Mouse (Mus musculus) c-Kit-positive CD71-positive TER-119-negative erythroid progenitor cells, embryonic 14.5 days (primary cell): ENCODE data around the gene Ube2k.

Source experiments
- DNase-seq: peaks from one replicate; pipeline ENCODE4 v3.0.0-alpha.2; 2013; ENCODE audit warnings: low read depth

Ube2k gene

DNA sequence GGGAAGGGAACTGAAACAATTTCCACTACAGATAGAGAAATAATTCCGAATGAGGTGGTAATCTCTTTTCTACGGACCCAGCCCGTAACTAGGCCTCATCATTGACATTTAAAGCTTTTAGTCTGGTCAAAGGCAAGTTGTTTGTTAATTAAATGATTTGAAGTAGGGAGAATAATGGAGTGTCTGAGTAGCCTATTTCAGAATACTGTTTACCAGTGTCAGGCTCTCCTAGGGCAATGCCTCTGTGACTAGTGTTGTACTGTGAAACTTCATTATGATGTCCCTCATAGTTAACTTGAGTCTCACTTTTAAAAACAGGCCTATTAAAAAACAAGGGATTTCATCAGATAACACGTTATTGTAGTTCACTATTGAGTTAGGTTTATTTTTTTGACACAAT is 1.1 kb downstream of the Ube2k start:
- DNase-seq: no peak

DNA sequence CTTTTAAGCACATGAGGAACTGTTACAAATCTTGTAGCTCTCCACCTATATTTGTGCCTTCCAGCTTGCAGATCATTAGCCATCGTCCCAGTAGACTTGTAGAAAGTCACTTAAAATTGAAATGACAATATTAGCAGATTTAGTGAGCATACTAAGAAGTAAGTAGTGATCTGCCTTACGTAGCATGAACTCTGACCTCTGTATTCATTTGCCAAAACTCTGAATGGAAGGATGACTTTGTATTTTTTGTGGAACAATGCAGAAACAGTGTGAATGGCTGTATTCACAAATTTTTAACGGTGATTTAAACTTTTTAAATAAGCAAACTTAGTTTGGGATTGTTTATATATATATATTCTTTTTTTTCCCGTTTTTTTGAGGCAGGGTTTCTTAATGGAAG is 1.8 kb downstream of the Ube2k start:
- no peak for DNase-seq

DNA sequence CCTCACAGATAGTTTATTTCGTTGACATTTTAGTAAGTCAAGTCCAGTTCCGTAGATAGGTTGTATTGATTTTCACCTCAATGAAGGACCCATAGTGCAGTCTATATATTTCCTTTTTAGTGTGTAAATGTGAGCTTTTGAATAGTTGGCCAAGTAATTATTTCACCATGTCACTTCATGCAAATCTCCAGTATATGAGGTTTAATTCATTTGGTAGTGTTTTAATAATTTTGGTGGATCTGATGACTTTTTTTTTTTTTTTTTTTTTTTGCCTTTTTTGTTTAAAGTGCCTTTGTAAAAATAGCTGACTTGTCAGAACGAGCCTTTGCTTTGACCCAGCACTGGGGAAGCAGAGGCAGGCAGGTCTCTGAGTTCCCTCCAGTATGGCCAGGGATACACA is 2.8 kb downstream of the Ube2k start:
- DNase-seq: no peak

DNA sequence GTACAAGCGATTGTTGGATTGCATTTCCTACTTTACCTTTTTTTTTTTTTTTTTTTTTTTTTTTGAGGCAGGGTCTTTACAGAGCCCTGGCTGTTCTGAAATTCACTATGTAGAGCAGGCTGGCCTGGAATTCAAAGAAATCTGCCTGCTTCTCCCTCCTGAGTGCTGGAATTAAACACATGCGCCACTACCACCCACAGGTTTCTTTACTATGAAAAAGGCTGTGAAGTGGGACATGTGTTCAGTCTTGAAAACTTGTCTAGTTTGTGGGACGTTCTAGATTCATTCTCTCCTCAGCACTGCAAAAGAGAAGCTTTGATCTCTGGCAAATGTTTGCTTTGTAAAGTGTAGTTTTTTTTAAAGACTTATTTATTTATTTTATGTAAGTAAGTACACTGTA is 4.9 kb downstream of the Ube2k start:
- no peak for DNase-seq

DNA sequence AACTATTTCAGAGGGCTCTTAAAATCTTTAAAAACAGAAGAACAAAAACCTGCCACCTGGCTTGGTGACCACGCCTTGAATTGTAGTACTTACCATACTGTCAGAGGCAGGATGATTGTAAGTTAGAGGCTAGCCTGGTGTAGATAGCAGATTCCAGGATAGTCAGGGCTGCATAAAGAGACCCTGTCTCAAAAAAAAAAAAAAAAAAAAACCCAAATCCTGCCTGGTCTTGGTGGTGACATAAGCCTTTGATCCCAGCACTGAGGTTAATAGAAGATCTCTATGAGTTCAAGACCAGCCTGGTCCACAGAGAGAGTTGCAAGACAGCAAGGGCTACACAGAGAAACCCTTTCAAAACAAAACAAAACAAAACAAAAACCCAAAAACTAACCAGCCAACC is 6.5 kb downstream of the Ube2k start:
- DNase-seq: no peak

DNA sequence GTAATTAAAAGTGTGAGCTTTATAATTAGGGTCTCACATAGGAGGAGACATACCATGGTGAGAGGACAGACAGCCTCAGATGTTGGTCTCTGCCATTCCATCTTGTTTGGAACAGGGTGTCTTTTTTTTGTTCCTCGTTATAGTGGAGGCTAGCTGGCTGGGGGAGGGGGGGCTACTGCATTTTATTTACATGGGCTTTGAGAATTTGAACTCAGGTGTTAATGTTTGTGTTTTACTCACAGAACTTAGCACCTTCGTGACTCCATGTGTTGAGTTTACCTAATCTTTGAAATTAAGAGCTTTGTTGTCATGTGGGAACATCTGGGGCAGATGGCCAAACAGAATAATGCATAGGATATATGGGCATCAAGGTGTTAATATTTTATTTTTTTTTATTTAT is 7.6 kb downstream of the Ube2k start:
- no peak for DNase-seq

DNA sequence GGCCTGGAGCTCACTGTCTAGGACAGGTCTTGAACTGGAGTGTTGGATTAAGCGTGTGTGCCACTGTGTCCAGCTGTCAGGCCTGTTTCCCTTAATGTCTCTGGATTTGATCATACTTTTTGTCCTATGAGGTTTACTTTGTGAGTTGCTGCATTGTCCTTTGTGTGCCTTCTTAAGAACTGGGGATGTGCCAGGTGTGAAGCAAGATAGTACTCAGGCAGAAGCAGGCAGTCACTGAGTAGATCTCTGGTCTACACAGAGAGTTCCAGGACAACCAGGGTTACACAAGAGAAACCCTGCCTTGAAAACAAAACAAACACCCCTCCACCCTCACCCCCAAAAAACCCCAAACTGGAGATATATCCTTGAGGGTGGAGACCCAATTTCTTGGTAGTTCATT is 12.6 kb downstream of the Ube2k start:
- DNase-seq: no peak

DNA sequence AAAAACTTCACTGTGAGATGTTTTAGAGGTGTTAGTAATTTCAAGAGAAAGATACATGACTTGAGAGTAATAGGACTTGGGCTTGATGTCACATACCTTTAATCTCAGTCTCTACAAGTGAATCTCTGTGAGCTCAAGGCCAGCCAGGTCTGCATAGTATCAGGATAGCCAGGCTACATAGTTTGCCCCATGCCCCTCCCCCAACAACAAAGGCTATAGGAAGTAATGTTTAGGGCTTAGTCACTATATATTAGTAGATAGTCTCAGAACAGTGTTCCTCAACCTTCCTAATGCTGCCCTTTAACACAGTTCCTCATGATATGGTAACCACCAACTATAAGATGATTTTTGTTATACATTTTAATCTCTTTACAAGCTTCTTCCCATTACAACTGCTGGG is 20.1 kb downstream of the Ube2k start:
- no peak for DNase-seq

DNA sequence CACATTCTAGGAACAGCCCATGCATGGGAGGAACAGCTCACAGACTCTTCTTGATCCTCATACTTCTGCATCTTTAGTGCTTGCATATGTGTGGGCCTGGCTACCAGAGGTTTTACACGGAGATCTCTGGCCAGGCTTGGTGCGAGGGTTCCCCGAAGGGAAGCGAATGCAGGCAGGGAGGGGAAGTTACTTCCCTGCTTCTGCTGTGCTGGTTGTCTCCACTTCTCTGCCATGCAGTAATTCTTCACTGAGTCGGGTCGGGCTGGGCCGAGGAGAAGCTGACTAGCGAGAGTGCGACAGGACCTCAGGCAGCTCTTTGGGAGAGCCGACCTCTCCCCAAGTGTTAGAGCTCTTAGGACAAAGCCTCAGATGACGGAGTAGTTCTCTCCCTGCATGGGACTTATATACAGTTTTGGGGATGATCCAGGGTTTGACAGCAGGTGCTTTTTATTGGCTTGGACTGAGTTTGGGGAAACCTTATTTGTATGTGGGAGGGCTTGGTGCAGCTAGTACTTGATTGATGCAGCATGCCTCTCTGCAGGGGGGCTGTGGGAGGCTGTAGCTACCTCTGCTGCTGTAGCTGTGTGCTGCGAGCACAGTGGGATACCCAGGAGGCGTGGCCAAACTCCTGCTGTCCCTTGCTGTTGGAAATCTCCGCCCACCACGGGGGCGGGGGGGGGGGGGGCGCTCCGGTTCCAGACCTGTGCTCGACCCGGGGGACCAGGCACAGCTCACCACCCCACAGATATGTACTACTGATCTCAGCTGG is 24.3 kb downstream of the Ube2k start:
- DNase-seq: no peak

DNA sequence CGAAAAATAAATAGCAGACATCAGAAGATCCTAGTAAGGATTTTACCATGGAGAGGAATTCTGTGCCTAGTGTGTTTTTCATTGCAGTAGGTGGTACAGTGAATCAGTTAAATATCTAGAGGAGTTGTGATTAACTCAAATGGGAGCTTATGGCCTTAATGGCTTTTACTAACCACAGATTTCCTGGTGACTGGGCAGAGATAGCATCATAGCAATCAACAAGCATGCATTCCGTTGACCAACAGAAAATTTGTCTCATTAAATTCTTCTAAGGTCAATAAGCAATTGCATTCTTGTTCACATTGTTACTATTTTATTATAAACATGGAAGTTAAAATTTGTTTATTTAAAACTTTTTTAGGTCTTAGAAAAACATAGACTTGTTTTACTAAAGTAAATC is 28.5 kb downstream of the Ube2k start:
- no peak for DNase-seq

DNA sequence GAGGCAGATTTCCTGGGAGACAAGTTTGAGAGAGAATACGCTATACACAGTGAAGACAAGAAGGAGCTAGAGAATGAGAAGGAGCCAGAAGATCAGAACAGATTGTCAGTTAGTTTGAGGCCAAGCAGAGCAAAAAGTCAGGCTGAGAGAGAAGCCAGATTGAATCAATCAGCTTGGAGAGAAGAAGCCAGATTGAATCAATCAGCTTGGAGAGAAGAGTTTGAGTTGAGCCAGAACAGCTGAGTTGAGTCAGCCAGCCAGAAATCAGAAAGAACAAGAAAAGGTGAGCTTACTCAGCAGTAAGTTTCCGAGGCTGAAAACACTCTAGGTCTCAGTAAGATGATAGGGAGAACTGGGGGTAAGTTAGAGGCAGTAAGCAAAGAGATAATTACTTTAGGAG is 37.8 kb downstream of the Ube2k start:
- no peak for DNase-seq

DNA sequence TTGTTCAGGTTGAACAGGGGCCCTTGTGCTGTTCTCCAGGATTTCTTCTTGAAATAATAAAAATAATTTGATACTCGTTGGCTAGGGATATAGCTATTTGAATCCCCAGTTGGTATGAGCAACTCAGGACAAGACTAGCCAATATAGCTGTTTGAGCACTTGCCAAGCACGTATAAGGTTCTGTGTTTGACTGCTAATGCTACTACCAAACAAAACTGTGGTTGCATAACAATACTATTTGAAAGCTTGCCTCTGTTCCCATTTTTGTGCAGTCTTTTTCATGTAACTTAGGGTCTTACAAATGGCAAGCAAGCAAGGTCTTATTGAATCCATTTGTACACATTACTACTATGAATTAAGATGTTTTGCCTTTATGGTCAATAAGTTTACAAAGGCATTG is 38.9 kb downstream of the Ube2k start:
- no peak for DNase-seq

DNA sequence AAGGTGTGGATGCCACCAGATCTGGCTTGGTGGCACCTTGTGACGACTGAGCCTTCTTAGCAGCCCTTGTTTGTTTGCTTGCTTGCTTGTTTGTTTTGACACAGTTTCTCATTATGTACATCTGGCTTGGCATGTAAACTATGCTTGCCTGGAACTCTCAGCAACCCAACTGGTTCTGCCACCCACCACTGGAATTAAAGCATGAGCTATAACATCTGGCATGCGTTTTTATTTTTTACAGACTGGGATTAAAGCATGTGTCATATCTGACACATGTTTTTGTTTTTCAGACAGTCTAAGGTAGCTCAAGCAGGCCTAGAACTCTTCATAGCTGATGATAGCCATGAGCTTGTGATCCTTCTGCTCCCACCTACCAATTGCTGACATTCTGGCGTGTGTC is 41.5 kb downstream of the Ube2k start:
- DNase-seq: no peak

DNA sequence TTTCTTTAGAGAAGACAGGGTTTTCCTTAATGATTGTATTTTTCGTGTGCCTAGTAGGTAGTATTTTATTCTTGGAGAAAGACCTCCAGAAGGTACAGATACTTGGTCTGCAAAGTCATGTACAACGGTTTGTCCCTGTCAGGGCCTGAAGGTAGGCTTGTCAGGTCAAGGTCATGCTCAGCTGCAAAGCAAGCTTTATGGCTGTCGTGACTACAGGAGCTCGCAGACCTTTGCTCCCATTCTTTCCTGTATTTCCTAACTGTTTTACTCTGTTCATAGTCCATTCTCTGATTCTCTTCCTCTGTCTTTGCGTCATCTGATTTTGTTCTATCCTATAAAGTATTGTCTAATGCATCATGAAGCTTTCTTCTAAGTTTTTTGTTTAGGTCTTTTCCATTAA is 49.3 kb downstream of the Ube2k start:
- no peak for DNase-seq

DNA sequence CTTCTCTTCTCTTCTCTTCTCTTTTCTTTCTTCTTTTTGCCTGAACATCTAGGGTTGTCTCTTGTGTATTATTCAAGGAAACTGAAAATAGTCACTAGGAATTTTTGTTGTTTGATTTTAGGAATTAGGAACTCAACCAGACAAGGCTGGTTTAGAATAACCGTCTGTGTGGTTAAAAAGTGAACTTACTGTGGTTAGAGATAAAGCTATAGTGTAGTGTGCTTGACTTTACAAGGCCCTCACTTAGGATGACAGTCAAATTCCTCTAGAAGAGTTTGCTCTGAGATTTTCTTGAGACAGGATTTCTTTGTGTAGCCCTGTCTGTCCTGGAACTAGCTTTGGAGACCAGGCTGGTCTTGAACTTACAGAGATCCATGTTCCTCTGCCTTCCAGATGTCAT is 53.2 kb downstream of the Ube2k start:
- no peak for DNase-seq

DNA sequence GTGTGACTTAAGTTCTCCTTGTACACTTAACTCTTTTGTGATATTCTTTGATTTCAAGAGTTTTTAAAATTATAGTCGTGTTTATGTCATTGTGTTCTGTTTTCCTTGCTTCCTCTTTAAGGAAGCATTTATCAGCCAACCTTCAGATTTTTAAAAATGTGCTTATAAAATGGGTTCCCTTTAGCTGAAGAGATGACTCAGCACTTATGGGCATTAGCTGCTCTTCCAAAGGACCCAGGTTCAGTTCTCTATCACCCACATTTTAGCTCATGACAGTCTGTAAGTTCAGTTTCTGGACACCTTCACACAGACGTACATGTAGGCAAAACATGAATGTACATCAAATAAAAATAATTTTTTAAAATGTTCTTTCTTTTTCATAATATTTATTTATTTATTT is 55.4 kb downstream of the Ube2k start:
- no peak for DNase-seq

DNA sequence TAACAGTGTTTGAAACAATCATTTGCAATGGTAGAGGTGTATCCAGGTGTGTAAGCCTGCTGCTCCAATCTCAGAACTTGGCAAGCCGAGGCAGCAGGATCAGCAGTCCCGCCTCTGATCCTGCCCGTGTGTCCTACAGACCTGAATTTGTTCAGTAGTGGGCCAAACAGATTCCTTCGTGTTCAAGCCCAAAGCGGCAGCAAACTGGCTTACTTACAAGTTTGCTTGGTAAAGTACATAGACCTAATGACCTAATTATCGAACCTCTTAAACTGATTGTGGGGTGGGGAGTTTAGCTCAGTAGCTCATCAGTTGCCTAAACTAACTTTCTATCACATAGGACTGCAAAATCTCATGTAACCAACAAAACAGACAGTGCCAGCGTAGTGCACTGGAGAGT is 62.6 kb downstream of the Ube2k start:
- no peak for DNase-seq

DNA sequence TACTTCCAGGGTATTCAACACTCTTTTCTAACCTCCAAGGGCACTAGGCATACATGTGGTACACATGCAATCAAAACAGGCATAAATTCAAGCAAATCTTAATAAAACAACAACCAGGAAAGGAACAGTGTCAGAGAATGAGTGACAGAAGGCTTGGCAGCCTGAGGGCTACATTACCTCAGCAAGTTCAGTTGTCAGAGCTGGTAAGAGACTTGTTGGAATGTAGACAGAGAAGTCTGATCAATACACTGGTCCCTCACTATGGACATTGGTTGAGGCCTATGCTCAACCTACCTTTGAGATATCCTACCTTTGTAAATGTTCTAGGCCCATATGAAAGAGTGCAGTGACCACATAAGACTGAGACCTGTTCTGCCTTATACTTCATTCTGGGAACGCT is 69.8 kb downstream of the Ube2k start:
- no peak for DNase-seq

DNA sequence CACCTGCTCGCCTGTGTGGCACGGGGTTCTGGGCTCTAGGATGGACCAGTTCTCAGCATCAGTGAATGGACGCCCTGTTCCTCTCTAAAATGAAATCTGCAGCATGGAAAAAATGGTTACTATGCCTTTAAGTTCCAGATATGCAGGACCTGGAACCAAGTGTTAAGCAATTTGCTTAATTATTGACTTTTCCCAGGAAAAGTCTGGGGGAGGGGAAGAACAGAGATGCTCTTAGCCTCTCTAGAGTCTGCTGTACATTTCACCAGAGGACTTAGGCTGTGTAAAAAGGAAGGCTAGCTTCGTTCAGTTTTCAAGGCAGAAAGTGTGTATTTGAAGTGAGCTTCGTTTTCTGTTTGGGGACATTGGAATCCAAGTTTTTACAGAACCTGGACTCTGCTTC is 72.7 kb downstream of the Ube2k start:
- no peak for DNase-seq

DNA sequence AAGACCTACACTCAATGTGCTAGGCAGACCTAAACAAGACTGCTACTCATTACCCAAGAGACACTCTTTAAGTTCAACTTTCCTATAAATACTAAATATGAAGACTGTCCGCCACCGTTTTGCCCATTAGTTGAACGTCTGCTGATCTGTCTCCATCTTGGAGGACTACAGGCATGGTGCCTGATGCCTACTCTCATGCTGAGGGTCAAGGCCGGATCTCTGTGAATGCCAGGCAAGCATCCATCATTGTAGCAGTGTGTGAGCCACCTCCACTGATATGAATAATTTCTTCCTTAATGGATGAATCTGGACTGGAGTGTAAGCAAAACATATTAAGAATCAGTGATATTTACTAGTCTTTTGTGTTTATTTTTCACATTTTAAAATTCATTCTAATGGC is 73.5 kb downstream of the Ube2k start:
- no peak for DNase-seq

DNA sequence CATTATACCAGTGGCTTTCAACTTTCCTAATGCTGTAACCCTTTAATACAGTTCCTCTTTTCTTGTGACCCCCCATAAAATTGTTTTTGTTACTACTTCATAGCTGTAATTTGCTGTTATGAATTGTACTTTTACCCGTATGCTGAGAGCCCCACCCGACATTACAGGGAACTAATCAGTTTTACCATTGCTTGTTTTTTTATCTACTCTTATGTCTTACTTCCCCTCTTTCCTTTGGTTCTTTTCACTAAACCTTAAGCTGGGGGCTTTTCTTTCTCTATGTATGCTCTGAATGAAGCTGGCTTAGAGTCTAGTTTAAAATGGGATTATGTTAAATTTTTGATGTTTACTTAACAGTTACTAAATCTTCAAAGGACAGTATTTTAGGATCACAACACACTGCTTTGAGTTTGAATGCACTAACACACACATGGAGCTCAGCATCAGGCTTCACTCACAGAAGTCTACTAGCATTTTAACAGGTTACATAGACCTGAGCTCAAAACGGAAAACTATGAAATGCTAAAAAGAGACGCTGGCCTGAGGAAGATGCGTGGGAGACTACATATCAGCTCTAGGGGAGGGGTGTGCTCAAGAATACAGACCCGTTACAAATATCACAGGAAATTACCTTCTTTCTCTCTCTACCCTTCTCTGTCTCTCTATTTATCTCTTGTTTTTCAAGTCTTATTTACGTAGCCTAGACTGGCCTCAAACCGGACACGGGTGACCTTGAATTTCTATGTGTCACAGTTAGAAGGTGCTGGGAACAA is 76.3 kb downstream of the Ube2k start:
- DNase-seq: no peak

DNA sequence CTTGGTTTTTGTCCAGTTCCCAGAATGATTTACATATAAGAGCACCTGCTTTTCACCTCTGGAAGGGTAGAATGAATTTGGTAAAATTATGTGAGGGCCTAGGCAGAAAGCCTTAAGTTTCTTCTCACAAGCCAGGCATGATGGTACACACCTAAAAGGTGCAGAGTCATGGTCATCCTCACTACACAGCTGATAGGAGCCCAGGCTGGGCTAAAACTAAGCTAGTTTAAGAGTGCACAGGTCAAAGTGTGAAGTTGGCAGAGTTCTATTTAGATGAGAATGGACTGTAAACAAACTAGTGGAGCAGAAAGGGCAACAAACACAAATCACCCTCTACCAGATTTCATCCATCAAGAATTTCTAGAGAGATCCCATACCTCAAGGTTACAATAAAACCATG is 87.3 kb downstream of the Ube2k start:
- DNase-seq: no peak

DNA sequence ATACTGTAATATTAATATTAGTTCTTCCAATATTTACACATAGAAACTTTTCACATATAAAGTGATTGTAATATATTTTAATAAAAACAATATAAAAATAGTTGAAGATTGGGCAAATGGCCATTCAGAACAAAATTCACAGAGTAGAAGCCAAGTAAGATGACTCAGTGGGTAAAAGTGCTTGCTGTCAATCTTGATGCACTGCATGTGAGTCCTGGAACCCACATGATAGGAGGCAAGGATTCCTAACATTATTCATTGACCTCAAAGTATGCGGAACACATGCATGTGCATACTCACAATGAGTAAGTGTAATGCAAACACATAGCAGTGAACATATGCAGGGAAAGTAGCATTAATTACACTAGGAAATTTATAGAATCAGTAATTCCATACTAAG is 101.9 kb downstream of the Ube2k start:
- no peak for DNase-seq
